ENCODE assay signal across 9 mouse cellular contexts in genomic region chr1:36883805-36884204, GRCm38 (mm10). TPM values are rescaled to one million over a fixed set of nuclear protein-coding genes. Genes with fewer than 3 reads are reported as not detected.
DNase-seq lines count a peak whose midpoint lies in the region; ATAC-seq and TF ChIP-seq lines count a peak whose summit lies in the region.
"Had no signal": no experiment of that assay in that cellular context is flagged by ENCODE, and none has a peak within 500 bp of the region (broad histone marks: within the 10 kb centered on the region; RNA-seq: fewer than 3 reads in every experiment).

No protein-coding gene starts in this region.

- no peak for TF ChIP-seq CTCF in midbrain, postnatal 0 days (IDR thresholded peaks at IDR 0.05)
- no peak for TF ChIP-seq CTCF in forebrain, postnatal 0 days (IDR thresholded peaks at IDR 0.05; ENCODE audit: low read depth)

- WGBS in embryonic facial prominence, embryonic 11.5 days = 65% methylated on average over 2 of the region's 2 CpGs
- WGBS in embryonic facial prominence, embryonic 10.5 days = 76% methylated on average over 2 of the region's 2 CpGs
- WGBS in midbrain, embryonic 15.5 days = 66% methylated on average over 2 of the region's 2 CpGs
- 60% methylated on average over 2 of the region's 2 CpGs for WGBS in midbrain, postnatal 0 days
- 41% methylated on average over 2 of the region's 2 CpGs for WGBS in intestine, embryonic 15.5 days
- 56% methylated on average over 2 of the region's 2 CpGs for WGBS in stomach, embryonic 15.5 days
- 54% methylated on average over 2 of the region's 2 CpGs for WGBS in forebrain, postnatal 0 days

- no peak overlapping the region for H3K27ac ChIP-seq in embryonic facial prominence, embryonic 11.5 days (replicated peaks; ENCODE audit: low read depth, low read length)
- H3K27ac ChIP-seq in embryonic facial prominence, embryonic 10.5 days (replicated peaks) = no peak overlapping the region
- 0 out of 2 replicates have a peak overlapping the region, but pooled peaks have one; percentile 2 for H3K27ac ChIP-seq in midbrain, embryonic 15.5 days
- H3K27ac ChIP-seq in midbrain, postnatal 0 days (ENCODE audit: low read depth, low read length) = no peak overlapping the region
- H3K27ac ChIP-seq in intestine, embryonic 15.5 days = no peak overlapping the region
- peak overlapping the region; percentile 45; the same call in 1 of the 2 replicates for H3K27ac ChIP-seq in stomach, embryonic 15.5 days
- no peak overlapping the region for H3K27ac ChIP-seq in forebrain, postnatal 0 days (ENCODE audit: low read depth, low read length)

- no peak overlapping the region for H3K9ac ChIP-seq in embryonic facial prominence, embryonic 11.5 days (replicated peaks; ENCODE audit: low read length)
- H3K9ac ChIP-seq in midbrain, embryonic 15.5 days = no peak overlapping the region
- no peak overlapping the region for H3K9ac ChIP-seq in midbrain, postnatal 0 days (replicated peaks; ENCODE audit: low read length, poor library complexity, severe bottlenecking)
- H3K9ac ChIP-seq in intestine, embryonic 15.5 days = no peak overlapping the region
- no peak overlapping the region for H3K9ac ChIP-seq in stomach, embryonic 15.5 days
- H3K9ac ChIP-seq in forebrain, postnatal 0 days = no peak overlapping the region

- no peak for ATAC-seq in embryonic facial prominence, embryonic 11.5 days (replicated peaks; ENCODE audit: insufficient number of reproducible peaks, low FRiP score, low TSS enrichment, low read depth)
- ATAC-seq in midbrain, embryonic 15.5 days (replicated peaks) = no peak
- ATAC-seq in midbrain, postnatal 0 days (ENCODE audit: low FRiP score) = no peak
- peak; percentile 51; the same call in 1 of the 2 replicates for ATAC-seq in intestine, embryonic 15.5 days
- no peak for ATAC-seq in stomach, embryonic 15.5 days (ENCODE audit: insufficient read depth, low FRiP score, low read depth)
- no peak for ATAC-seq in forebrain, postnatal 0 days

- H3K9me3 ChIP-seq in embryonic facial prominence, embryonic 11.5 days (replicated peaks; ENCODE audit: control insufficient read depth, low read length) = no peaks in the 10 kb centered on the region
- H3K9me3 ChIP-seq in embryonic facial prominence, embryonic 10.5 days = no peaks in the 10 kb centered on the region
- H3K9me3 ChIP-seq in midbrain, embryonic 15.5 days = no peaks in the 10 kb centered on the region
- no peaks in the 10 kb centered on the region for H3K9me3 ChIP-seq in midbrain, postnatal 0 days (ENCODE audit: low read length)
- no peaks in the 10 kb centered on the region for H3K9me3 ChIP-seq in intestine, embryonic 15.5 days
- H3K9me3 ChIP-seq in stomach, embryonic 15.5 days = no peaks in the 10 kb centered on the region
- H3K9me3 ChIP-seq in forebrain, postnatal 0 days (ENCODE audit: low read length) = no peaks in the 10 kb centered on the region

- H3K27me3 ChIP-seq in embryonic facial prominence, embryonic 11.5 days (ENCODE audit: control insufficient read depth, insufficient read depth, low read length) = no peaks in the 10 kb centered on the region
- H3K27me3 ChIP-seq in embryonic facial prominence, embryonic 10.5 days (replicated peaks; ENCODE audit: low read depth, poor library complexity, severe bottlenecking) = no peaks in the 10 kb centered on the region
- H3K27me3 ChIP-seq in midbrain, embryonic 15.5 days (replicated peaks) = no peaks in the 10 kb centered on the region
- no peaks in the 10 kb centered on the region for H3K27me3 ChIP-seq in midbrain, postnatal 0 days (ENCODE audit: insufficient read depth, low read length)
- no peaks in the 10 kb centered on the region for H3K27me3 ChIP-seq in intestine, embryonic 15.5 days (replicated peaks)
- H3K27me3 ChIP-seq in stomach, embryonic 15.5 days (replicated peaks) = no peaks in the 10 kb centered on the region
- H3K27me3 ChIP-seq in forebrain, postnatal 0 days (ENCODE audit: insufficient read depth, low read length) = no peaks in the 10 kb centered on the region

- no peak overlapping the region for H3K4me2 ChIP-seq in embryonic facial prominence, embryonic 11.5 days (ENCODE audit: low read depth, low read length)
- H3K4me2 ChIP-seq in midbrain, embryonic 15.5 days = no peak overlapping the region
- no peak overlapping the region for H3K4me2 ChIP-seq in midbrain, postnatal 0 days (ENCODE audit: low read depth, low read length, poor library complexity, severe bottlenecking)
- H3K4me2 ChIP-seq in intestine, embryonic 15.5 days (replicated peaks) = no peak overlapping the region
- H3K4me2 ChIP-seq in stomach, embryonic 15.5 days = no peak overlapping the region
- no peak overlapping the region for H3K4me2 ChIP-seq in forebrain, postnatal 0 days (ENCODE audit: low read depth)

- no peaks in the 10 kb centered on the region for H3K36me3 ChIP-seq in embryonic facial prominence, embryonic 11.5 days (replicated peaks; ENCODE audit: control insufficient read depth, insufficient read depth, low read depth, low read length)
- H3K36me3 ChIP-seq in embryonic facial prominence, embryonic 10.5 days (replicated peaks) = peaks cover 48% of the 10 kb centered on the region
- H3K36me3 ChIP-seq in midbrain, embryonic 15.5 days (replicated peaks) = no peaks in the 10 kb centered on the region
- peaks cover 3% of the 10 kb centered on the region for H3K36me3 ChIP-seq in midbrain, postnatal 0 days (ENCODE audit: insufficient read depth, low read length)
- 0 out of 2 replicates have a peak, but pooled peaks cover 8% of the 10 kb centered on the region for H3K36me3 ChIP-seq in intestine, embryonic 15.5 days
- peaks cover 12% of the 10 kb centered on the region; the same call in 1 of the 2 replicates for H3K36me3 ChIP-seq in stomach, embryonic 15.5 days
- H3K36me3 ChIP-seq in forebrain, postnatal 0 days (ENCODE audit: insufficient read depth) = peaks cover 10% of the 10 kb centered on the region

- H3K4me1 ChIP-seq in embryonic facial prominence, embryonic 11.5 days (ENCODE audit: control insufficient read depth, insufficient read depth, low read length) = no peaks in the 10 kb centered on the region
- peaks cover 23% of the 10 kb centered on the region for H3K4me1 ChIP-seq in embryonic facial prominence, embryonic 10.5 days
- no peaks in the 10 kb centered on the region for H3K4me1 ChIP-seq in midbrain, embryonic 15.5 days
- H3K4me1 ChIP-seq in midbrain, postnatal 0 days (ENCODE audit: insufficient read depth, low read length) = no peaks in the 10 kb centered on the region; the same call in 1 of the 2 replicates
- H3K4me1 ChIP-seq in intestine, embryonic 15.5 days (replicated peaks) = peaks cover 11% of the 10 kb centered on the region
- H3K4me1 ChIP-seq in stomach, embryonic 15.5 days = peaks cover 6% of the 10 kb centered on the region
- 0 out of 2 replicates have a peak, but pooled peaks cover 4% of the 10 kb centered on the region for H3K4me1 ChIP-seq in forebrain, postnatal 0 days (ENCODE audit: insufficient read depth)

- no peak overlapping the region for H3K4me3 ChIP-seq in embryonic facial prominence, embryonic 11.5 days (ENCODE audit: low read depth, low read length)
- no peak overlapping the region for H3K4me3 ChIP-seq in embryonic facial prominence, embryonic 10.5 days
- H3K4me3 ChIP-seq in midbrain, embryonic 15.5 days = no peak overlapping the region
- H3K4me3 ChIP-seq in midbrain, postnatal 0 days (ENCODE audit: low read depth, low read length) = no peak overlapping the region
- H3K4me3 ChIP-seq in intestine, embryonic 15.5 days (replicated peaks) = no peak overlapping the region
- no peak overlapping the region for H3K4me3 ChIP-seq in stomach, embryonic 15.5 days (replicated peaks)
- H3K4me3 ChIP-seq in forebrain, postnatal 0 days (ENCODE audit: low read depth, low read length) = no peak overlapping the region

- peak; percentile 28 for DNase-seq in embryonic facial prominence, embryonic 11.5 days (ENCODE audit: low spot score)
- DNase-seq in embryonic facial prominence, embryonic 10.5 days (ENCODE audit: low spot score) = no peak
- no peak for DNase-seq in midbrain, postnatal 0 days (ENCODE audit: low spot score)
- DNase-seq in layer of hippocampus, adult 9-11 months = no peak
- no peak for DNase-seq in forebrain, postnatal 0 days
- DNase-seq: kidney, adult 2 months had no signal

RNA-seq across cellular contexts. Expression of gene Tmem131, which starts 59.7 kb away (rescaled TPM):
- polyA plus RNA-seq in embryonic facial prominence, embryonic 11.5 days (2014; fragmentation: Nextera tagmentation; extraction: Ambion mirVana) = 18.1 and 18.9 TPM in 2 replicates
- polyA plus RNA-seq in embryonic facial prominence, embryonic 10.5 days (2016; fragmentation: Nextera tagmentation; extraction: Ambion mirVana) = 14.0 and 14.4 TPM in 2 replicates
- polyA plus RNA-seq in midbrain, embryonic 15.5 days (2015; fragmentation: Nextera tagmentation; extraction: Ambion mirVana) = 13.1 and 14.8 TPM in 2 replicates
- total RNA-seq in midbrain, postnatal 0 days (2014; rRNA removed) = 25.8 and 36.8 TPM in 2 replicates
- polyA plus RNA-seq in midbrain, postnatal 0 days (2015; fragmentation: Nextera tagmentation; extraction: Ambion mirVana) = 8.6 and 11.1 TPM in 2 replicates
- polyA plus RNA-seq in intestine, embryonic 15.5 days (2015; fragmentation: Nextera tagmentation; extraction: Ambion mirVana) = 13.3 and 13.7 TPM in 2 replicates
- 13.7 and 16.8 TPM in 2 replicates for polyA plus RNA-seq in stomach, embryonic 15.5 days (2015; fragmentation: Nextera tagmentation; extraction: Ambion mirVana)
- 19.9 and 29.3 TPM in 2 replicates for total RNA-seq in forebrain, postnatal 0 days (2014; rRNA removed)
- 7.2 and 9.4 TPM in 2 replicates for polyA plus RNA-seq in forebrain, postnatal 0 days (2015; fragmentation: Nextera tagmentation; extraction: Ambion mirVana)

Comparison
In these comparisons a context has a peak if more than half of its experiments do, and no peak if none do; other contexts are left out.
1. H3K27ac ChIP-seq: peak in midbrain, embryonic 15.5 days (single experiment) and stomach, embryonic 15.5 days (single experiment); none in embryonic facial prominence, embryonic 11.5 days (single experiment), embryonic facial prominence, embryonic 10.5 days (single experiment), midbrain, postnatal 0 days (single experiment), intestine, embryonic 15.5 days (single experiment) and forebrain, postnatal 0 days (single experiment).